Mouse (Mus musculus) MN1 (cell line): ENCODE measurements around the gene Kcnb1.

Experiments
- DNase-seq: peaks from one replicate; pipeline ENCODE4 v3.0.0-alpha.2; 2016; ENCODE audit warnings: low spot score

The Kcnb1 gene

GRCm38 (mm10) chr2:167127404-167127803 lies 62.6 kb downstream of the Kcnb1 start:
- DNase-seq, result no peak

- DNase-seq, result no peak
Measured at GRCm38 (mm10) chr2:167125781-167126180, 64.2 kb downstream of the Kcnb1 start.

GRCm38 (mm10) chr2:167123936-167124335 lies 66.0 kb downstream of the Kcnb1 start:
- DNase-seq, result peak; percentile 38

GRCm38 (mm10) chr2:167122737-167123136 lies 67.2 kb downstream of the Kcnb1 start:
- DNase-seq, result no peak

GRCm38 (mm10) chr2:167121996-167122395 lies 68.0 kb downstream of the Kcnb1 start:
- DNase-seq, result no peak

- DNase-seq, result no peak
Measured at GRCm38 (mm10) chr2:167121228-167121627, 68.7 kb downstream of the Kcnb1 start.

- DNase-seq, result no peak
Measured at GRCm38 (mm10) chr2:167120186-167120830, 69.6 kb downstream of the Kcnb1 start.

GRCm38 (mm10) chr2:167118046-167118445 lies 71.9 kb downstream of the Kcnb1 start:
- no peak for DNase-seq

GRCm38 (mm10) chr2:167112737-167113136 lies 77.2 kb downstream of the Kcnb1 start:
- peak; percentile 89 for DNase-seq

GRCm38 (mm10) chr2:167112259-167112658 lies 77.7 kb downstream of the Kcnb1 start:
- DNase-seq, result peak; percentile 79

GRCm38 (mm10) chr2:167109506-167109905 lies 80.4 kb downstream of the Kcnb1 start:
- DNase-seq, result no peak

- no peak for DNase-seq
Measured at GRCm38 (mm10) chr2:167103546-167103945, 86.4 kb downstream of the Kcnb1 start.

- DNase-seq, result no peak
Measured at GRCm38 (mm10) chr2:167101743-167102441, 88.1 kb downstream of the Kcnb1 start.

GRCm38 (mm10) chr2:167094688-167095087 lies 95.3 kb downstream of the Kcnb1 start:
- DNase-seq, result no peak

GRCm38 (mm10) chr2:167093171-167093900 lies 96.6 kb downstream of the Kcnb1 start:
- no peak for DNase-seq

GRCm38 (mm10) chr2:167090271-167090670 lies 99.7 kb downstream of the Kcnb1 start:
- DNase-seq, result no peak

GRCm38 (mm10) chr2:167086836-167087235 lies 103.1 kb downstream of the Kcnb1 start:
- DNase-seq, result no peak

- peak; percentile 23 for DNase-seq
Measured at GRCm38 (mm10) chr2:167086092-167086491, 103.9 kb downstream of the Kcnb1 start.

GRCm38 (mm10) chr2:167081639-167082038 lies 108.3 kb downstream of the Kcnb1 start:
- peak; percentile 53 for DNase-seq

- DNase-seq, result no peak
Measured at GRCm38 (mm10) chr2:167081135-167081534, 108.8 kb downstream of the Kcnb1 start.

- no peak for DNase-seq
Measured at GRCm38 (mm10) chr2:167080387-167080786, 109.6 kb downstream of the Kcnb1 start.

GRCm38 (mm10) chr2:167079535-167080257 lies 110.3 kb downstream of the Kcnb1 start:
- DNase-seq, result peak; percentile 79
